Mouse (Mus musculus) kidney, adult 2 months (tissue): ENCODE data around the gene Cercam.

ENCODE experiments used
- CTCF ChIP-seq: fragments of 200-500 bp; conservative IDR thresholded peaks from 2 replicates; pipeline ENCODE4 v1.5.1; 2011; ENCODE audit warnings: low read depth, mild to moderate bottlenecking, control low read depth, low read length, moderate library complexity, mixed read lengths; ENCODE audit not compliant: insufficient read depth, insufficient read length
- POLR2A ChIP-seq: fragments of 200-500 bp; IDR thresholded peaks from one replicate; pipeline ENCODE4 v1.6.1; 2011; ENCODE audit warnings: low read depth, low read length, control low read depth

DNA sequence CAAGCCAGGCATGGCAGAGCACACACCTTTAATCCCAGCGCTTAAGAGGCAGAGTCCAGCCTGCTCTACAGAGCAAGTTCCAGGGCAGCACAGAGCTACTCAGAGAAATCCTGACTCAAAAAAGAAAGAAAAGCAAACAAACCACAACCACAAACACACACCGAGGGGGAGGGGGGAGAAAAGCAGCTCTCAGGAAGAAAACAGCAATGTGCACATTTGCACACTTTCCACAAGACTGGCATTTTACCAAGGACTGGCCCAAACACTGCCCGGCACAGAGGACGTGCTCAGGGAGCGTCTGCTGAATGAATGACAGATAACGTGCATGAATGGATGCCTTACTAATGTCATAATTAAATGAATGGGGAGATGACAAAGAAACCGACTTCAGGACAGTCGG is 19.9 kb upstream of the Cercam start:
- TF ChIP-seq CTCF (no peak), POLR2A (no peak)
